Mouse (Mus musculus): ENCODE results near the gene Pacs2. TPM values are rescaled to one million over a fixed set of nuclear protein-coding genes. Genes with fewer than 3 reads are reported as not detected.

The Pacs2 gene
- 16.2 and 16.8 TPM in 2 replicates for total RNA-seq (2015)
- 9.2 and 10.0 TPM in 2 replicates for total RNA-seq (2017)

GRCm38 (mm10) chr12:113013604-113014558, at the start of gene Pacs2:
Pacs2 (plus strand) TSS chr12:113014508.
- ATAC-seq (replicated peaks; ENCODE audit: poor library complexity): peak; percentile 83

DNA sequence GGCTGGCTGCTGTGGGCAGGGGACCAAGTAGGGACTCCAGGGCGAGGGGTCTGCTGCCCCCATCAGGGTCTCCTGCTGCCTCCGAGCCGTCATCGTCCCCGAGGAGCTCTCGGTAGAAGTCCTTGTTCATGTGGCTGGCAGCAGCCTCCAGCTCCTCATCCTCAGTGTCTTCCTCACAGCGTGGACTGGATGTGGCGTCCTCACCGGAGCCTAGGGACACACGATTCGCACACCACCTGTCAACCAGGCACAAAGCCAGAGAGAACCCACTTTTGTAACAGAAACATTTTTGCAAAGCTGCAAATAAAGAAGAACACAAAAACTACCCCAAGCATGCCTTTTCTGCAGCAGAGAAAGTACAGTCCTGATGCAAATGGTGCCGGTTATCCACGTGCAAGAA, 48.5 kb upstream of the Pacs2 start:
- no peak for ATAC-seq (replicated peaks; ENCODE audit: poor library complexity)

DNA sequence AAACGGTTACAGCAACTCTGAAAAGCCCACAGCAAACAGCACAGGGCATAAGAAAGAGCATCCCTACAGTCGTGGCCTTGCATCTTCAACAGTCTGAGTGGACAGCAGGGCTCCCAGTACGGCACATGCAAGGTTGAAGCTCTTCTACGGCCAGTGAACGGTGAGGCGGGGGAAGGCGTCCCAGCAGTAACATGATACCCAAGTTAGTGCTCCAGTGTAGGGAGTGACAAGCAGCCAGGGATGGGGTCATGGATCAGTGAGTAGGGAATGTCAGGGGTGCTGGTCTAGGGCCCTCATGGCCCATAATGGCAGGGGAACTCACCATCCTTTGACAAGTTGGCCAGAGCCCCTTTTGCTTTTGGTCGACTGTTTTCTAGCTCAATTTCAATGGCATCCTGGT, 45.4 kb upstream of the Pacs2 start:
- no peak for ATAC-seq (replicated peaks; ENCODE audit: poor library complexity)

DNA sequence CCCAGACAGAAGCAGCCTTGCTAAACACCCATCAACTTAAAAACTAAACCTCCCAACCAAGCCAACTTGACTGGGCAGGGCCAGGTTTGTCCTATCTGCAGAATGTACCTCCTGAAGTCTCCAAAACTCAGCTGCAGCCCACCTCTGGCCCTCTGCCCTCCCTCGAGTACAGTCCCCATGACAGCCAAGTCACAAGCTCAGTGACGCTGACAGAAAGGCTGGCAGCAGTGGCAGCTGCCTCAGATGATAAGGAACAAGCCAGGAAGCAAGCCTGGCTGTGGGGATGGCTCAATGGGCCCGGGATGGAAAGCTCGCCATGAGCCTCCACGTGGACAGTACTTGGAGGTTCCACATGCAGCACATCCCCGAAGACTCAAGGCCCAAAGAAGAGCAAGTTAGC, 44.7 kb upstream of the Pacs2 start:
- ATAC-seq (replicated peaks; ENCODE audit: poor library complexity): no peak

- no peak for ATAC-seq (replicated peaks; ENCODE audit: poor library complexity)
Observed at GRCm38 (mm10) chr12:112974736-112975135, 39.6 kb upstream of the Pacs2 start.

GRCm38 (mm10) chr12:112976371-112977073, 37.8 kb upstream of the Pacs2 start, which contains the start of gene Btbd6:
Btbd6 (plus strand) TSS chr12:112976482.
- peak; percentile 89 for ATAC-seq (replicated peaks; ENCODE audit: poor library complexity)

DNA sequence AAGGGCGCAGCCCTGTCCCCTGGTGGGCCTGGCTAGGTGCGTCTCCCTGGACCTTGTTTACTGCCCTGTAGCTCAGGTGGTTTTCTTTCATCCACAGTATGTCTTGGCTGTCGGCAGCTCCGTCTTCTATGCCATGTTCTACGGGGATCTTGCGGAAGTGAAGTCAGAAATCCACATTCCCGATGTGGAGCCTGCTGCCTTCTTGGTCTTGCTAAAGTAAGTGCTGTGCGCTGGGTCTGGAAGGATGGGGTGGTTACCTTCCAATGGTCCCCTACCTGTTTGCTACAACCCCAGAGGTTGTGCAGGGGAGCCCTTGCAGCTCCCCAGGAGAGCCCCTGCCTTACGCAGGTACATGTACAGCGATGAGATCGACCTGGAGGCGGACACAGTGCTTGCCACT, 37.2 kb upstream of the Pacs2 start:
- no peak for ATAC-seq (replicated peaks; ENCODE audit: poor library complexity)

GRCm38 (mm10) chr12:112982031-112982430, 32.3 kb upstream of the Pacs2 start:
- no peak for ATAC-seq (replicated peaks; ENCODE audit: poor library complexity)

GRCm38 (mm10) chr12:112985346-112985745, 29.0 kb upstream of the Pacs2 start:
- peak; percentile 84 for ATAC-seq (replicated peaks; ENCODE audit: poor library complexity)

DNA sequence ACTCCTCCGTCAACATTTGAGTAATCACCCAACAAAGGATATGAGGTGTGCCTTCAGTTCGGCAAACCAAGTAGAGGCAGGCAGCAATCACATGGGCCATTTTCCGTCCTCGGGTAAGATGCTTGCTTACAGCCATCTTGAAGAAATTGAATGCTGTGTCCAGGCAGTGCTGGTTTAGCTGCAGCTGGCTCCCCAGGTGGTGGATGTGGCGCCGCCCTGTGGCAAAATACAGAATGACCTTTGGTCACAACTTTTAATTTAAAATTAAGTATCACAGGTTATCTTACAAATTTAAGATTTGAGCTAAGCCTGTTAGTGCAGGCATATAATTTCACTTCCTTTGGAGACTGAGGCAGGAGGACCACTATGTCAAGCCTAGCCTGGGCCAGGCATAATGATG, 26.4 kb upstream of the Pacs2 start:
- peak; percentile 63 for ATAC-seq (replicated peaks; ENCODE audit: poor library complexity)

DNA sequence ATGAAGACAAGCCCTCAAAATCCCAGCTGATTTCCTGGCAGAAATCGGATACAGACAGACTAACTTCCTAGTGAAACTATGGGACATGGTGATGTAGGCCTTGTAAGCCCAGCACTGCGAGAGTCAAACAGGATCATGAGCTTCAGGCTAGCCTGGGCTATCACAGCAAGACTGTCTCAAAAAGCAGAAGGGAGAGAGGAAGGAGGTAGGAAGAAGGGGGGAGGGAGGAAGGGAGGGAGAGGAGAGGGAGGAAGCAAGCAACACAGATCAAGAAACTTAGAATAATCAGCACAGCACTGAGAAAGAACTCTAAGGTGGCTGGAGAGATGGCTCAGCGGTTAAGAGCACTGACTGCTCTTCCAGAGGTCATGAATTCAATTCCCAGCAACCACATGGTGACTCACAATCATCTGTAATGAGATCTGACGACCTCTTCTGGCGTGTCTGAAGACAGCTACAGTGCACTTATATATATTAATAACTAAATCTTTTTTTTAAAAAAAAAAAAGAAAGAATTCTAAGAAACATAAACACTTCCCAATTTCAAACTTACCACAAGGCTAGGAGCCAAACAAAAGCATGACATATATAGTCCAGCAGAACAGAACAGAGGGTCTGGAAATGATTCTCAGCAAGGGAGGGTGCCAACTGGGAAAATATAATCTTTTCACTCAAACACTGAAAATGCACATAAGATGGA, 23.5 kb upstream of the Pacs2 start:
- no peak for ATAC-seq (replicated peaks; ENCODE audit: poor library complexity)

DNA sequence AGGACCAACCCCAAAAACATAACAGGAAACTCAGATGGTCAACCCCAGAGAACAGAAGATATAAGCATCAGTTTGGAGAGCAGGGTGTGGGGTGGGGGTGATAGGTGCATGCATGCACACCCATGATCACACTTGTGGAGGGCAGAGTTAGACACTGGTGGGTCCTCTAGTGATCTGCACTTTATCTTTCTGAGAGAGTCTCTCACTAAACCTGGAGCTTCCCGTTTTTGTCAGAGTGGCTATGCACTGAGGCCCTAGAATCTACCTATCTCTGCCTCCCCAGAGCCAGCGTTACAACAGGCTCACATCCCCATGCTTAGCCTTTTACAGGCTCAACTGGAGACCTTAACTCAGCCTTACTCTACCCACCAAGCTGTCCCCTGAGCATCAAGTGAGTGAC, 22.9 kb upstream of the Pacs2 start:
- peak; percentile 24; the same call in 1 of the 2 replicates for ATAC-seq (replicated peaks; ENCODE audit: poor library complexity)

- peak; percentile 73 for ATAC-seq (replicated peaks; ENCODE audit: poor library complexity)
Observed at GRCm38 (mm10) chr12:112994153-112994552, 20.2 kb upstream of the Pacs2 start.

DNA sequence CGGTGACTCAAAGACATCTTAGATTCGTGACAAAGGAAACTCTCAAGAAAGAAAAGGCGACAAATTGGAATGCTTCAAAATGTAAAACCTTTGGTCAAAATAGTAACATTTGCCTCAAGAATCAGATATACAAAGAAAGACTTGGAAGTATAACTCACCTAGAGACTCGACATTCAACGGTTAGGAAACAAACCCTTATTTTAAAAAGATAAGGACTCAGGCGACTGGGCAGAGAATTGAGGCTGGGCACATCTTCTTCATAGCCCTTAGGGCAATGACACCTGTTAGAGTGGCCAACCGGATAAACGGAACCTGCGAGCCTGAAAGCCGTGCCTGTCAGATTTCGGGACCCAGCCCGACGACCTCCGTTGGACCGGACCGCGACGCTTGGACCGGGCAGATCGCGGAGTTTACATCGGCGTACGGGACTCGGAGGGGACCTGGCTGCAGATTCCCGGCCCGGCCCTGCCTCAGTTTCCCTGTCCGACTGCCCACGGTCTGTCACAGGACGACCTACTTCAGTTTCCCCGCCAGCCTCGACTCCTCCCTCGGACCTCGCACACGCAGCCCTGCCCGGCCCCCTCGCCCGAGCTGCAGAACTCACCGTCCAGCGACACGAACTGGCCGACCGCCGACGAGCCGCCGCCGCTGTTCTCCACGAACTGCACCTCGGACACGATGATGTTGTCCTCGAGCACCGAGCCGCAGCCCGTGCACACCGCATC, 14.6 kb upstream of the Pacs2 start:
- no peak for ATAC-seq (replicated peaks; ENCODE audit: poor library complexity)

DNA sequence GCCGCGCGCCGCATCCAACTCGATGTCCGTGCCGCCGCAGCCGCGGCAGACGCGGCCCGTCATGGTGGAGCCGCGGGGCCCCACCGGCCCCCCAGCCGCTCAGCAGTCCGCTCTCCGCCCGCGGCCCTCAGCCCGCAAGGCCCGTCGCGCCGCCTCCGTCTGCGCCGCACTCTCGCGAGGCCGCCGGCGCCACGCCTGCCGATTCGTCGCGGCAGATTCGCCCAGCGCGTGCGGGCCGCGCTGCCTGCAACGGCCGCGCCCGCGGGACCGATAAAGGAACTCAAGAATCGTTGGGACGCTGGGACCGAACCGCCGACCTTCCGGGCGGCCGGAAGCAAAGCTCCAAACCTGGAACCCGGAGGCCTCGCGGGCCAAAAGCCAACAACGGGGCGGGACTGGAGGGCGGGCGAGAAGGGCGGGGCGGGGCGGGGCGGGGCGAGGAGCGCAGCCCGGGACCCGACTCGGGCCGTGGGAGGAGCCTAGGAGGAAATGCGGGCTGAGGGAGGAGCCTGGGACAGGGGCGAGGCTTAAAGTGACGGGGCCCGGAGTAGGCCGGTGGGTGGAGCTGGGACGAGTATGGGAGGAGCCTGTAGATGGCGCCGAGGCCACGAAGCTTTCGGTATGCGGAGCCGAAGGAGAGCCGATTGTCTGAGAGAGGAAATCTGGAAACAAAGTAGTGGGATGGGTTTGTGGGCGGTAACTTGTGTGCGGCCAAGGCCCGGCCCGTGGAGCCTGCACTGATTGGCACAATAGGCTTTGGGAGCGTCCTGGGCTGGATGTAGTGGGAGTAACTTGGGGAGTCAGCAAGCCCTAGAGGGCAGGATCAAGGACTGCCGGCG, 13.8 kb upstream of the Pacs2 start, which contains the start of gene Brf1:
Gene Brf1, minus strand, starts transcription at position 411 of the 839 bp plus-strand sequence.
- peak; percentile 85 for ATAC-seq (replicated peaks; ENCODE audit: poor library complexity)

DNA sequence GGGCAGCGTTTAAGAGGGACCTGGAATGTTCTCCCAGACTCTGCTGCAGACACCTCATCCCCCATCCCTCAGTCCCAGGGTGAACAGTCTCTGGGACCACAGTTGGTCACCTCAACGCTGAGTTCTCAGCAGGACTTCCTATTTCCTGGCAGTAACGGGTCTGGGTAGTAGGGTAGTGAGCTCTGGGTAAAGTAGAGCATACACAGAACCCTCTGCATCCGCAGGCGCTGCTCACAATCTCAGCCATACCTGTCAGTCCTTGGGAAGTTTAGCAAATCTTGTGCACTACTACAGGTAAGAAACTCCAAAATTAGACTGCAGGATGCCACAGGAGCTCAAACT, 13.2 kb upstream of the Pacs2 start:
- no peak for ATAC-seq (replicated peaks; ENCODE audit: poor library complexity)

GRCm38 (mm10) chr12:113002667-113003066, 11.6 kb upstream of the Pacs2 start:
- no peak for ATAC-seq (replicated peaks; ENCODE audit: poor library complexity)

- ATAC-seq (replicated peaks; ENCODE audit: poor library complexity): no peak
Observed at GRCm38 (mm10) chr12:113004011-113004410, 10.3 kb upstream of the Pacs2 start.

DNA sequence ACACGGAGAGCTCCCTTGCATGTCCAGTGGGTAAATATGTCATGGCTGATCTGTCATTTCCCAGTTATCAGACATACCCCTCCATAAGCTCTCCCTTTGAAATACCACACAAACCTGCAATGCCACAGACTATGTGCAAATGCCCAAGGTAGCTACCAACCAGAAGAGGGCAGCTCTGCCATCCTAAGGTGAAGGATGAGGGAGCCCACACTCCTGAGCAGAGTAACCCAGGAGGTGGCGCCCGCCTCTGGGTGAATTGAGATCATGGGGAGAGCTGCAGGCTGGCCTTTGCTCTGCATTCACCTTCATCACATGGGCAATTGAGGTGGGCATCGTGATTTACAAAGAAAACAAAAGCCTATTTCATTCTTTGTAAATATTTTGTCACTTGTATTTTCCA, 9.3 kb upstream of the Pacs2 start:
- ATAC-seq (replicated peaks; ENCODE audit: poor library complexity): peak; percentile 57
